Mouse (Mus musculus) cerebellum, adult 9-11 months (tissue): ENCODE results near the gene Rad51c.
"Not testable (repeated sequence)": the region's sequence is repeated elsewhere in the genome, so short reads cannot be mapped to it uniquely, and the experiment has no call there.

Experiments
- DNase-seq: peaks from one replicate; pipeline ENCODE4 v3.0.0; 2022

Gene Rad51c

GRCm38 (mm10) chr11:87404876-87405275 lies at the start of gene Rad51c, which contains the start of gene Tex14:
TSS of gene Rad51c (minus strand) at chr11:87404954.
TSS of gene Tex14 (plus strand) at chr11:87405065.
- DNase-seq = peak; percentile 69

GRCm38 (mm10) chr11:87454035-87454690 lies 49.4 kb upstream of the Rad51c start:
- DNase-seq = no peak

DNA sequence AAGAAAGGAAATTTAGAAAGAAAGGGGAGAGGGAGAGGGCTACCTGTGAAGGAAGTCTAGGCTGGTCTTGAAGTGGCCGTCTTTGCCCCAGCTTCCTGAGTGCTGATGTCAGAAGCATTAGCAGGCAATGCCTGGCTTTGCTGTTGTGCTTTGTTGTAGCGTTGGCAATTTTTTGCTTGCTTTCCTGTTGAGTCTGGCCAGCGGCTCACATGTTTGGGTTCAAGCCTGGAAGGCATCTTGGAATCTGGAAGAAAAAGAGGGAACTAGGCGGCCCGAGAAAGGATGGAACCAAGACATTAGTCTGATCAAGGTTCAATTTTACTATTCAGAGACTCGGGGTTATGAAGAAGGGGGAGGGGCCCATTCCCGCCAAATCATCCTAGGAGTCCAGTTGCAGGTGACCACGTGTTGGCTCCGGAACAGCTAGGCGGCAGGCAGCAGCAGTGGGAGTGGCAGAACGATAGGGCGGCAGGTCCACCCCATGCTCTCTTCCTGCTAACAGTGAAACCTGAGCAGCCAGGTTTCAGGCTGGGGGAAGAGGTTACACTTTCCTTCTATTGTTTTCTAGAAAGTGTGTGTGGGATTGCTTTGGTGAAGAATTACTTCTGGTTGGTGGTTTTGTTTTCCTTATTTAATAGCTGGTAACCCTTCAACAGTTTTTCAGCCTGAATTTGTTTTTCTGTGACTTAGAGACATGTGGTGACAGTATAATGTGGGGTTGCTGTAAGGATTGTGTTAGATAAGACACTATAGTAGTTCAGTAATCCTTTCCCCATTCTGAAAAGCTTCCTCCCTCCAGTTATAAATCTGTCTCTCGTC lies 48.7 kb upstream of the Rad51c start:
- DNase-seq = no peak

DNA sequence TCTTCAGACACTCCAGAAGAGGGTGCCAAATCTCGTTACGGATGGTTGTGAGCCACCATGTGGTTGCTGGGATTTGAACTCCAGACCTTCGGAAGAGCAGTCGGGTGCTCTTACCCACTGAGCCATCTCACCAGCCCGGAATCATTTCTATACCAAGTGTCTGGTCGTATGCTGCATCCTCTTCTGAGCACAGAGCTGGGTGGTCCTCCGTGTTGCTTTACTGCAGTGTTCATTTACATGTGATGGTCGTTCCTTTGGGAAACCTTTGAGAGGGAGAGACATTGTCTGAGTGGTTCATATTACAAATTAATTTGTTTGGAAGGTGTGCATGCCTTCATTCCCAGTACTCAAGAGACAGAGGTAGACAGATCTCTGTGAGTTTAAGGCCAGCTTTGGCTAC lies 48.0 kb upstream of the Rad51c start:
- DNase-seq = not testable (repeated sequence)

DNA sequence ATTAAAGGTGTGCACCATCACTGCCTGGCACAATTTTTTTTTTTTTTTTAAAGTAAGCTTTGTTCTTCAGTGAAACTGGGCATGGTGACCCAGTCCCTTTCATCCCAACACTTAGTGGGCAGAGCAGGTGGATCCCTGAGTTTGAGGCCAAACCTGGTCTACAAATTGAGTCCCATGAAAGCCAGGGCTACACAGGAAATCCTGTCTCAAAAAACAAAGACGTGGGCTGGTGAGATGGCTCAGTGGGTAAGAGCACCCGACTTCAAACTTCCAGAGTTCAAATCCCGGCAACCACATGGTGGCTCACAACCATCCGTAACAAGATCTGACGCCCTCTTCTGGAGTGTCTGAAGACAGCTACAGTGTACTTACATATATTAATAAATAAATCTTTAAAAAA lies 45.1 kb upstream of the Rad51c start:
- not testable (repeated sequence) for DNase-seq

GRCm38 (mm10) chr11:87449200-87449547 lies 44.4 kb upstream of the Rad51c start:
- no peak for DNase-seq

- peak; percentile 66 for DNase-seq
Observed at GRCm38 (mm10) chr11:87448476-87449199, 43.9 kb upstream of the Rad51c start.

DNA sequence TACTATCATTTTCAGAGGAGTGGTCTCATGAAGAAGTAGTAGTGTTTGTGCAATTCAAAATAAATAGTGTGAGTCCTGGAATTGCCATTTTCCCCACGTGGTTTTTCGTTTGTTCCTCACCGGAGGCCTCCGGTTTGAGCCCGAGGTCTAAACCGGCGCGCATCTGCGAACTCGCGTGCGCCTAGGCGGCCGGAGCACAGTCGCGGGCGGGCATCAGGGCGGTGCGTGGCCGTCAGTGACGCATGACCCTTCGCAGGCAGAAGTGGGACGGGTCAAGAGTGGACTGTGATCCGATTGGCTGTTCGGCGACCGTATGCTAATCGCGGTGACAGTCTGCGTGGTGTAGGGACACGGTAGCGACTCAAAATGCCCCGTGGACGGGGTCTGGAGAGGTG lies 43.3 kb upstream of the Rad51c start:
- peak; percentile 98 for DNase-seq

DNA sequence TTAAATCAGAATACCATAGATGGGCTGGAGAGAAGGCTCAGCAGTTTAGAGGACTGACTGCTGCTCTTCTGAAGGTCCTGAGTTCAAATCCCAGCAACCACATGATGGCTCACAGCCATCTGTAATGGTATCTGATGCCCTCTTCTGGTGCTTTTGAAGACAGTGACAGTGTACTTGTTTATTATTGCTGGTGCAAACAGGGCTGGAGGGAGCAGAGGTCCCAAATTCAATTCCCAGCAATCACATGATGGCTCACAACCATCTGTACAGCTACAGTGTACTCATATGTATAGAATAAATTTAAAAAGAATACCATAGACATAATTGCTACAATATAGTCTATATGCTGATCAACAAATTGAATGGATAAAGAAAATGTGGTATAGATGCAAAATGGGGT lies 42.7 kb upstream of the Rad51c start:
- no peak for DNase-seq

GRCm38 (mm10) chr11:87446159-87446558 lies 41.4 kb upstream of the Rad51c start:
- DNase-seq = no peak

- DNase-seq = not testable (repeated sequence)
Observed at GRCm38 (mm10) chr11:87445593-87445992, 40.8 kb upstream of the Rad51c start.

GRCm38 (mm10) chr11:87444735-87445428 lies 40.1 kb upstream of the Rad51c start:
- peak; percentile 56 for DNase-seq

GRCm38 (mm10) chr11:87444056-87444455 lies 39.3 kb upstream of the Rad51c start:
- not testable (repeated sequence) for DNase-seq

DNA sequence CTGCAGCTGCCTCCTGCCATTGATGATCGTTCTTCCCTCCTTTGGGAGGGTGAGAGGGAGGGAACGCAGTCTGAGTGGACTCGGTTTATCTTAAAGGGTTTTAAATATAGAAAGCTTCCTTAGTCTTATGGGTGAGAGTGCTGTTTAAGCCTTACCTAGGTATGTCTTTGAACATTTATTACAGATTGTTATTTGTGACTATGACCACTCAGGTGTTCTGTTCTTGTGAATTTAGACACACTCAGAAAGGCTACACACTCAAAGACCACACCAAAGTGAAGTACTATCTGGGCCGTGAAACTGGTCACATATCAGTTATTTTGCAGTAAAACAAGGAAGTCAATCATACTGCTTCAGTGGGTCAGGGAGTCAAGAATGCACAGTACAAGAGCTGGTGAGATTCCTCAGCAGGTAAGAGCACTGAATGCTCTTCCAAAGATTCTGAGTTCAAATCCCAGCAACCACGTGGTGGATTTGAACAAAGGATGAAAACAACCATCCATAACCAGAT lies 38.7 kb upstream of the Rad51c start:
- peak; percentile 79 for DNase-seq

DNA sequence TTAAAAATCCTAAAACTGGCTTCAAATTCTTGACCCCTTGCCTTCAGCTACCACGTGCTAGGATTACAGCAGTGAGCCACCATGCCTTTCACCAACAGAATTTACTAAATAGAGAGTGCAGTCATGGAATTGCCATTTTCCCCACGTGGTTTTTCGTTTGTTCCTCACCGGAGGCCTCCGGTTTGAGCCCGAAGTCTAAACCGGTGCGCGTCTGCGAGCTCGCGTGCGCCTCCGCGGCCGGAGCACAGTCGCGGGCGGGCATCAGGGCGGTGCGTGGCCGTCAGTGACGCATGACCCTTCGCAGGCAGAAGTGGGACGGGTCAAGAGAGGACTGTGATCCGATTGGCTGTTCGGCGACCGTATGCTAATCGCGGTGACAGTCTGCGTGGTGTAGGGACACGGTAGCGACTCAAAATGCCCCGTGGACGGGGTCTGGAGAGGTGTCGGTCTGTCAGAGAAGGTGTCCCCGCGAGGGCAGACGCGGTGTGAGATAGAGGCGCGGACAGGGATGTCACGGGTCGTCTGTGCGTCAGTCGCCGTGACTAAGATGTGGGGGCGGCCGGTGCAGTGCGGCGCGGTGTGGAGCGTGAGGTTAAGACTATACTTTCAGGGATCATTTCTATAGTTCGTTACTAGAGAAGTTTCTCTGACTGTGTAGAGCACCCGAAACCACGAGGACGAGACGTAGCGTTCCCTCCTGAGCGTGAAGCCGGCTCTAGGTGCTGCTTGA lies 38.1 kb upstream of the Rad51c start:
- peak; percentile 92 for DNase-seq

GRCm38 (mm10) chr11:87439796-87440420 lies 35.2 kb upstream of the Rad51c start:
- no peak for DNase-seq

DNA sequence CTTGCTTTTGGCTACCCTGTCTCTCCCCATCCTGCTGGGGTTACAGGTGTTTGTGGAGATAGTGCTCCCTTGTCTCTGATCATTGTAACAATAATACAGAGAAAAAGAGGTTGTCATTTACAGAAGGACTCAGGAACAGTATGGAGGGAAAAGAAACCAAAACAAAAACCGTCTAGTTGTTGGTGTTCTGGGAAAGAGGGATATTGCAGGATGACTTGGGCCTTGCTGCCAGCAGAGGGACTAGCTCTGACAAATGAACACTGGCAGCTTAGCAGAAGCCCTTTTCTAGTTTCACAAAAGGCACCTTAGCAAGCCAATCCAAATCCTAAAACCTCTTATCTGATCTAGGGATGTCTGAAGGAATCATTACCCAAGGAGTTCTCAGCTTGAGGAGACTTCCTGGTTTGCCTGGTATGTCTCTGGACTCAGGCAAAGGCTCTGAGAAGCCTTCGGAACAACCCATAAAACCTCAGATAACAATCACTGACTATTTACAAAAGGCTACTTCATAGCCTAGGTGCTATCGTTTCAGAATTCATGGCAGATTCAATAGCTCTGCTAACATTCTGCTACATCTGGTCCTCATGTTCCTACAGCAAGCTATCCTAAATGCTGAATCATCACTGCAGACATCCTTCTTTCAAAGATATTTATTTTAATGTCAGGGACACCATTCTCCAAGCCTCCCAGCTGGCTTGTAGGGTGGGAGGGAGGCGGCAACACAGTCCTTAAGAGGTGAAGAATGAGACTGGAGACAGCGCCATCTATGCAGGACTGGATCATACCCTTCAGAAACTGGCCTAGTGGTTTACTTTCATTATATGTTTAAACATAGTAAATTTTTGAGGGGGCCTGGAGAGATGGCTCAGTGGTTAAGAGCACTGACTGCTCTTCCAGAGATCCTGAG lies 31.8 kb upstream of the Rad51c start:
- no peak for DNase-seq

GRCm38 (mm10) chr11:87435107-87435506 lies 30.4 kb upstream of the Rad51c start:
- DNase-seq = not testable (repeated sequence)

GRCm38 (mm10) chr11:87432933-87433669 lies 28.3 kb upstream of the Rad51c start:
- no peak for DNase-seq

DNA sequence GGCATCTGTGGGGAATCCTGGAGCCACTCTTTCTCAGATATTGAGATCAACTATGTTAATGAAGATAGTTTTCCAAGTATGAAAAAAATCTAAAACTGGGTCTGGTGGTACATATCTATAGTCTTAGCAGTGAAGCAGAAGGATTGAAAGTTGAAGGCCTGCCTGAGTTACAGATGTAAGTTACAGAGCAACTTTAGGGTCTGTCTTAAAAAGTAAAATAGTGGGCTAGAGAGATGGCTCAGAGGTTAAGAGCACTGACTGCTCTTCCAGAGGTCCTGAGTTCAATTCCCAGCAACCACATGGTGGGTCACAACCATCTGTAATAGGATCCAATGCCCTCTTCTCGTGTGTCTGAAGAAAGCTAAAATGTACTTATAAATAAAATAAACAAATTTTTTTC lies 27.7 kb upstream of the Rad51c start:
- DNase-seq = no peak
